Mouse (Mus musculus): ENCODE data around the gene Rasal1. TPM values are rescaled to one million over a fixed set of nuclear protein-coding genes. Genes with fewer than 3 reads are reported as not detected.
A peak's percentile ranks its signal among the peaks of the same experiment; 100 is the strongest.

Gene Rasal1
- total RNA-seq, 2 experiments from 2014 or later, result 0.59 TPM; not detected in 1

DNA sequence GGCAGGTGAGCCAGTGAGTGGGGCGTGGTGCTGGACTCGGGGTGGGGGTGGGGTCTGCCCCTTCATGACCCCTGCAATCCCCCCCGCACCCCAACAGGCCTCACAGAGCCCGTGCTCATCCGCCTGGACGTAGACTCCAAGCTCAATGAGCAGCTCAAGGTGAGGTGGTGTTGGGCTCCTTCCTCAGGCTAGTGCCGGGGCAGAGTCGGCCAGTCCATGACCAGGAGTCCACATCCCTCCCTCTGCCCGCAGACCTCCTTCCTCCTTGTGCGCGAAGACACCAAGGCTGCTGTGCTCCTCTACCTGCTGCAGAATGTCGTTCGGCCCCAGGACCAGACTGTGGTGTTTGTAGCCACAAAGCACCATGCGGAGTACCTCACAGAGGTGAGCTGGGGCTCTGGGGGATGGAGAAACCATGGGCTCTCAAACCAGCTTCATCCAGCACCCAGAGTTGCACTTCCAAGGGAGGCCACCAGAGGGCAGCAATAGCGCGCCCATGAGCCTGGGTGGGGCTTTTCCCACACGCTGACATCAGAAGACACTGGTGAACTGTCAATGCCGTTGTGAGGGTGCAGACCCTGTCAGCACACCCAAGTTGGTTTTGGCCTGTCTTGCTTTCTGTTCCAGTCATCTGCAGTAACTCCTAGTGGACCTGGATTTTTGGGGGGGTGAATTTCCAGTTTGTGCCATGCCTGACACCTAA, 28.1 kb upstream of the Rasal1 start:
- DNase-seq, result peak; percentile 81 to 90
- intact Hi-C loops (cut with DNase I), result loop anchor here (1.0 to 2.0 kb wide), 3 partner anchors 28 to 126 kb away; partner anchors contain the start of gene Rasal1

DNA sequence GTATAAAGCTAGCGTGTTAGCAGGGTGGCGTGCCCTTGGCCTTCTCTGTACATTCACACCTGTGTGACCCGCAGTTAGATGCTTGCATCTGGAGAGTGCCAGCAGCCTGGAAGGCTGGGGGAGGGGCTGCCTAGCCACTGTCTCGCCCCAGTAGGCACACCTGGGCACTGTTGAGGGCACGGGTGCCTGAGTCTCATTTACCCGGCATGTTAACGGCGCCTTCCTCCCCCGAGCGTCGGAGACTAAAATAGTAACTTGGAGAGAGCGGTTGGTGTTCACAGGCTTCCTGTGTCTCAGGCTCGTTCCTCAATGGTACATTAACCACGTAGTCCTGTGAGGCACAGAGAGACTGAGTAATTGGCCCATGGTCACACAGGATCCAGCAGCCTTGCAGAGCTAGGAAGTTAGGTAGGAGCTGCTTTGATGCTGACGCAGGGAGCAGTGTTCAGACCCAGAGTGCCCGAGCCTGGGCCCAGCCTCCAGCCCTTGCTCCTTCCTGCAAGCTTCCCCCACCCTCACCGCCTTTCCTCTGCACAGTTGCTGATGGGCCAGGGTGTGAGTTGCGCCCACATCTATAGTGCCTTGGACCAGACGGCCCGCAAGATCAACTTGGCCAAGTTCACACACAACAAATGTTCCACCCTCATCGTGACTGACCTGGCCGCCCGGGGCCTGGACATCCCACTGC, 27.4 kb upstream of the Rasal1 start:
- no peak for DNase-seq
- intact Hi-C loops (cut with DNase I), result loop anchor here (2.0 kb wide), 2 partner anchors 28 to 126 kb away; partner anchors contain the start of gene Rasal1

DNA sequence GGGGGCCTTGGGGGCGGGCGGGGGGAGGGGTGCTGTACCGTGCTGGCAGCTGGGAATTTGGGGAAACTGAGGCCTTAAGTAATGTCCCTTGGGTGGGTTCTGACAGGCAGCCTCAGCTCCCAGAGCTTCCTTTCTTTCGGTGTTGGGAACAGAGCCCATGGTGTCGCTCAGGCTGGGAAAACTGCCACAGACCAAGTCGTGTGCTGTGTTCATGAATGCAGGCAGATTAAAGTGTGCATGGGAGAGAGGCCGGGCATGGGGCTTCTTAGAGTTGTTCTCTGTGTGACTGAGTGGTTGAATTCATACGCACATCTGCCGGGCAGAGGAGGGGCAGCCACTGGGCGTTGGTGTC, 26.8 kb upstream of the Rasal1 start:
- intact Hi-C loops (cut with DNase I), result loop anchor here (2.0 kb wide), 2 partner anchors 27 to 125 kb away; partner anchors contain the start of gene Rasal1

DNA sequence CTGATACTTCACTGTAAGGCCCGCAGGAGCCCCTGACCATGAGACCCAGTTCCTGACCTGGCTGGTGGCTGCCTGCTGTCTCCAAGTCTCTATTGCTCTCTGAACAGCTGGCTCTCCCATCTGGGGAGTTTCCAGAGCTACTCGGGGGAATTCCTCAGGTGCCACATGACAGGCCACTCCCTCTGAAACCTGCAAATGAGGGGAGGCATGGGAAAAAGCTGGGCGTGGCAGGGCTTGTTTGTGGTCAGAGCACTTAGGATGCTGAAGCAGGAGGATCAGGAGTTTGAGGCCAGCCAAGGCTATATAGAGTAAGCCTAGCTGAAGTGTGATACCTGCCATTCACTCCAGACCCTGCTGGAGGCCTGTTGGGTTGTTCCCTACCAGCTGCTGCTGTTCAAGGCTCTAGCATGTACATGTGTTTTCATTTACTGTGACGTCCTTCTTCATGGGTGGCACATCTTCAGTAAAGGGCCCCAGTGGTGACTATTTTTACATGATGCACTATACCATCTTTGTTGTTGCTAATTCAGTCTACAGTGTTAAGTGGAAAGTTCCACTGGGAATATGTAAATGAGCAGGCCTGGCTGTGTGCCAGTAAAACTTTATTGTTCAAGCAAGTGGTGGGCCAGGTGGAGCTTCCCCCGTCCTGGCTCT, 26.3 kb upstream of the Rasal1 start:
- intact Hi-C loops (cut with DNase I), result no loop called here
- no peak for DNase-seq

More for the DNA sequence above, 26.8 kb upstream of the Rasal1 start:
- no peak for DNase-seq

DNA sequence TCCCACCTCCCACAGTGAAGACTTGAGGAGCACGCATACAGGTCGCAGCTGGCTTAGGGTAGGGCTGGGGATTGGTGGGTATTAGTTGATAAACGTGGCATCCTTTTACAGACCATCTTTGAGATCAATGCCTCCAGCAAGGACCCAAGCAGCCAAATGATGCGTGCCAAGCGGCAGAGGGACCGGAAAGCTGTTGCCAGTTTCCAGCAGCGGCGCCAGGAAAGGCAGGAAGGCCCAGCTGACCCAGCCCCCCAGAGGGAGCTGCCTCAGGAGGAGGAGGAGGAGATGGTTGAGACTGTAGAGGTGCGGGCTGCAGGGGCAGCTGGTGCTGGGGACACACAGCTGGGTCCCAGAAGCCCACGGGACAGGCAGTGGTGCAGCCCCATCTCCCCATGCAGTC, 24.2 kb upstream of the Rasal1 start:
- intact Hi-C loops (cut with DNase I), result no loop called here
- no peak for DNase-seq

DNA sequence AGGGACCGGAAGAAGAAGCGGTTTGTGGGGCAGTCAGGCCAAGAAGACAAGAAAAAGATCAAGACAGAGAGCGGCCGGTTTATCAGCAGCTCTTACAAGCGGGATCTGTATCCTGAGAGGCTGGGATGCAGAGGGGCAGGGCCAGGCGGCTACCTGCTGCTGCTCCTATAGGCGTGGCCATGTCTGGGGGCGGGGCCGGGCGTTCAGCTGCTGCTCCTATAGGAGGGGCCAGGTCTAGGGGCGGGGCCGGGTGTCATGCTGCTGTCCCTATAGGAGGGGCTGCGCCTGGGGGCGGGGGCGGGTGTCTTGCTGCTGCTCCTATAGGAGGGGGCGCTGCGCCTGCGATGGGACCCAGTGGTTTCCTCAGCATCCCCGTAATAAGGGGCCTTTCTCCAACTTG, 22.2 kb upstream of the Rasal1 start:
- intact Hi-C loops (cut with DNase I), result no loop called here
- DNase-seq, result no peak

DNA sequence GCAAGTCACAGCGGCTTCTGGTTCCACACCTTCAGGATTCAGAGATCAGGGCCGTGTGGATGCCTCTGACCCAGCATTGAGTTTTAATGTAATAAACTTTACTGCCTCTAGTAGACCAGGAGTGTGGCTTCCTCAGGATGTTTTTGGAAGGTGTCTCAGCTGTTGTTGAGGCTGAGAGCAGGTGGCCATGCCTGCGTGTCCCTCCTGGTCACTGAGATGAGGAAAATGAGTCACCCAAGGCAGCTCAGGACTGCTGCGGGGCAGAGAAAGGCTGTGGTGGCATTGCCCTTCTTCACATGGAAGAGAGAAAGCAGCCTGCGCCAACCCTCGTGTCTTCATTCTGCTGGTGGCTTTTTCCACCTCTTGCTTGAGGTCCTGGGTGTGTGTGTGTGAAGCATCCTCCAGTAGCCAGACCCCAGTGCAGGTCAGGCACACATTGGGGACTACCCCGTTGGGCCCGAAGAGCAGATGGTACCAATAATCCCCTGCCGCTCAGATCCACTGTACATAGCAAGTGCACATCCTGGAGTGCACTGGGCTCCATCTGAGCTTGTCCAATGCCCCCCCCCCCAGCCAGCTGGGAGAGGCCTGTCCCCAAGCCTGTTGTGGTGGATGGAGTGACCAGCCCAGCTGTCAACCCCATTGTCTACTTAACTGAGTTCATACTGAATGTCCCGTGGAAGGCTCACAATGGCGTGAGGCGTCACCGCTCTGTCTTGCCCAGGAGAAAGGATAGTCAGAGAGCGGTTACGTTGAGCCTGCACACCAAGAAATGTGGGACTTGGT, 20.9 kb upstream of the Rasal1 start:
- intact Hi-C loops (cut with DNase I), result no loop called here
- no peak for DNase-seq

DNA sequence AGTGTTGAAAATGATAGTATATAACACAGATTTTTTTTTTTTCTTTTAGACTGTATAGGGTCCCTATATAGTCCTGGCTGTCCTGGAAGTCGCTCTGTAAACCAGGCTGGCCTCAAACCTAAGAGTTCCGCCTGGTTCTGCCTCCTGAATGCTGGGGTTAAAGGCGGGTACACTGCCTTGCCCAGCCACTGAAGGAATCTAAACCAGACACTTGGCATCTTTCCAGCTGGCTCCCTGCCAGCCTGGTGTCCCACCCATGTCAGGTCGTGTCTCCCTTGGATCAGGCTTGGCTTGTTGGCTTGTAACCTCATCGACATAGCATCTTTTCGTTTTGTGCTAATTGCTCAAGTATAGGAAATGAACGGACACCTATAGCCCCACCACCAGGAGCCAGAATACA, 20.0 kb upstream of the Rasal1 start:
- intact Hi-C loops (cut with DNase I), result no loop called here
- DNase-seq, result no peak

DNA sequence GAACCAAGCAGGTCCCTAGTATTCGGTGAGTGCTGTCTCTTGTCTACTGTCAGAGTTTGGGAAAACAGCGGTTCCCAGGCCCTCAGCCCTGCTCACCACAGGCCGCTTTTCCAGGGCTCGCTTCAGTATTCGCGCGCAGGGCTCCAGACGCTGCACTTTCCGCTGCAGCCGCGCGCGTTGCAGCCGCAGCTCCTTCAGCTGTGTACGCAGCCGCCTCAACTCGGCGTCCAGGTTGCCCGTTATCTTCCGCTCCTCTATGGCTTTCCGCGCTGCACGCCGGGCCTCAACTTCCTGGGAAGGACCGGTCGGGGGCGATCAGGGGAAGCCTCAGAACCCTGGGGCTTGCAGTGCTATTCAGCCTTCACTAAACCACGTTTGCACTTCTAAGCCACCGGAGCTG, 17.5 kb upstream of the Rasal1 start:
- intact Hi-C loops (cut with DNase I), result no loop called here
- no peak for DNase-seq

DNA sequence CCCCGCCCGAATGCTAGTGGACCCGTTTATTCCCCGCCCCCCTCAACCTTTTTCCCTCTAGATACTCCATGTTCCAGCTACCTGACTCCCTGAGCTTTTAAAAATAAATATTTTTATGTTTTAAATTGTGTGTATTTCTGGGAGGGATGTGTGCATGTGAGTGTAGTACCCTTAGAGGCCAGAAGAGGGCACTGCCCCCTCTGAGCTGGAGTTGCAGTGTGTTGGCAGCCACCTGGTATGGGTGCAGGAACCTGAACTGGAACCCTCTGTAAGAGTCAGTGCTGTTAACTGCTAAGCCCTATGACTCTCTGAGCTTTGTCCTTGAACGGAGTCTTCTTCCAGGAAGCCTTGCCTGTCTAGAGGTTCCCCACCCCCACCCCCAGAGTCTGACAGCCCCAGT, 16.7 kb upstream of the Rasal1 start:
- intact Hi-C loops (cut with DNase I), result no loop called here

DNA sequence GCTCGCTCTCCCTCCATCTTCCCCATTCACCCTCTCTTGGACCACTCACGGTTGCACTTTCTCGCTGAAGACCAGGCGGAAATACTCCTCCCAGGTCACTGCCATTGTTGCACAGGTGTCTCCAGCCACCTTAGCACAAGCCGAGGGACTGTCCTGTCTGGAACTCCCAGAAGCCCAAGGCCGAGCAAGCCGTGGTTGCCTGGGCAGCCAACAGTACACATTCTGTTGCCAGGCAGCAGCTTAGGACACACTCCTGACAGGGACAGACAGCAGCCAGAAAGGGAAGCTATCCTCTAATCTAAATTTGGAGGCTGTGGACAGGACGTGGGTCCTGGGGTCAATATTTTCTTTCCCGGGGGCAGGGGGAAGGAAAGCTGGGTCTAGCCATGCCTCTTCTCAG, 14.5 kb upstream of the Rasal1 start, which contains the start of gene Cfap73:
Cfap73 (minus strand) TSS at position 105 of the 400 bp plus-strand sequence.
- intact Hi-C loops (cut with DNase I), result no loop called here
- DNase-seq, result no peak

More for the DNA sequence above, 16.7 kb upstream of the Rasal1 start:
- DNase-seq, result no peak

DNA sequence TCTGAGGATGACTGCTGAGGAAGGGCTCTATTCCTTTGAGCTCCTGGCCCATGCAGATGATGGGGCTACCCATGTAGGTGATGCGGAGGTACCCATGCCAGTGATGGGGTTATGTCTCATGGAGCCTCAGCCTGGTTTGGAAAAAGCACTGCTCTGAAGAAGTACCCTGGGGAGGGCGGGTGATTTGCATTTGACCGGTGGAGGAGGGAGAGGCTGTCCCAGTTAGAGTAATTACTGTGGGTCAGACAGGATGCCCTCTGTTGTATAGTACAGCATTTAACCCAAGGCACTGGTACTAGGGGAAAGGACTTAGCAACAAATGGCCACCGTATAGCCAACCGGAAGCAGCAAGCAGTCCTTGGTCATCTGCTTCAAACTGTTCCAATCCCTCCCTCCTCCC, 13.8 kb upstream of the Rasal1 start:
- intact Hi-C loops (cut with DNase I), result no loop called here
- DNase-seq, result no peak

DNA sequence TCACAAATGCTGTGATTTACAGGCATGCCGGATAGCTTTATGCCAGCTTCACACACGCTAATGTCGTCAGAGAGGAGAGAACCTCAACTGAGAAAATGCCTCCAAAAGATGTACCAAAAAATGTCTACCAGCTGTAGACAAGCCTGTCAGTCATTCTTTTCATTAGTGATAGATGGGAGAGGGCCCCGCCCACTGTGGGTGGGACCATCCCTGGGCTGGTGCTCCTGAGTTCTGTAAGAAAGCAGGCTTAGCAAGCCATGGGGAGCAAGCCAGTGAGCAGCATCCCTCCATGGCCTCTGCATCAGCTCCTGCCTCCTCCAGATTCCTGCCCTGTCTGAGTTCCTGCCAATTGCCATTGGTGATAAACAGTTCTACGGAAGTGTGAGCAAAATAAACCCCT, 13.0 kb upstream of the Rasal1 start:
- DNase-seq, result no peak
- intact Hi-C loops (cut with DNase I), result no loop called here

DNA sequence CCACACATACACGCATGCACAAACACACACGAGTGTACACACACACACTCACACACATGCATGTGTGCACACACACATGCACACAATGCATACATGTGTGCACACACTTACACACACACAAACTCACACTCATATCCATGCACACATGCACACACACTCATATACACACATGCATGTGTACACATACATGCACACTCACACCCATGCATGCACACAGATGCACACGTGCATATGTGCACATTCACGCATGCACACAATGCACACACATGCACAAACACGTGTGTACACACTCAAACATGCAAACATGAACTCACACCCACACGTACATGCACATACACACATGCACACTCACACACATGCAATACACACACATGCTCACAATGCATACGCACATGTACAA, 8.5 kb upstream of the Rasal1 start:
- no peak for DNase-seq
- intact Hi-C loops (cut with DNase I), result no loop called here

DNA sequence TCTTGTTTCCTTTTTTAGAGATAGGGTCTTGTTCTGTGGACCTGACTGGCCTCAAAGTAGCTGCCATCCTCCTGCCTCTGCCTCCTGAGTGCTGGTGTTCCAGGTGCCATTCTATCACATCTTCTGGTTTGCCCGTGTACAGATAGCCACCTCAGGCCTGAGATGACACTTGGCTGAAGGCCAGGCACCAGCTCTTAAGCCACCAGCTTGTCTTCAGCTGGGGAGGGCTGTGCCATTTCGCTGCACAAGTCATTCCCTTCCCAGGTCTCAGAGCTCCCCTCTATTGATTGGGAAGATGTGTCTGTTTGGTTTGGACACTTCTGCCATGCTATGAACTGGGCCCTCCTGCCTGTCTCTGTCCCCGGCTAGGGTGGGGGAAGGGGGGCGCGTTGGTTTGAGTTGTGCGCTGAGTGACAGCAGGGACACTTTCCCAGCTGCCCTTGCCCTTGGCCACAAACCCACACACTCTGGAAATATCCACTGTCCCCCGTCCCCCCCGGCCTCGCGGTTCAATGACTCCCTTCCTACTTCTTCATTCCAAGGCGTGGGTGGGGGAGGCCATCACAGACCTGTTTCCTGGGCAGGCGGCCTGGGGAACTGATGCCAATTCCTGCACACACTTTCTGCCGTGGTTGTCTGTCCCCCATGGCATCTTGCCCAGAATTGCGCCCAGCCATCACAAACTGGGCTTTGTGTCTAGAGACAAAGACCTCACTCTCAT, 5.1 kb upstream of the Rasal1 start:
- intact Hi-C loops (cut with DNase I), result no loop called here
- DNase-seq, result no peak

DNA sequence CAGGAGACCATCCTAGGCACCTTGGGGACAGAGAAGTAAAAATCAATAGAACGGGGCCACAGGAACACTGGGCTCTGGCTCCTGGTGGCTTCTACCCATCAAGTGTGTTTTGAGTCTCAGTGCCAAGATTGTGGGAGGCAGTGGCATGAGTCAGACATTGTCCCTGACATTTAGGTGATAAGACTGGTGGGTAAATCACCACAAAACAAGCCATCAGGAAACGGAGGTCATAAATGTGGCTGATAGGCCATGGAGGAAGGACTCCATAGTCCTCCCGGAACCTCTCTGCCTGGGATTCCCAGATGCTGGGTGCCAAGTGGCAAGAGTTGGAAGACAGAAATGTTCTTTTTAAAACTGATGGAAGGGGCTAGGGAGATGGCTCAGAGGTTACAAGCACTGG, 4.4 kb upstream of the Rasal1 start:
- DNase-seq, result no peak
- intact Hi-C loops (cut with DNase I), result no loop called here

DNA sequence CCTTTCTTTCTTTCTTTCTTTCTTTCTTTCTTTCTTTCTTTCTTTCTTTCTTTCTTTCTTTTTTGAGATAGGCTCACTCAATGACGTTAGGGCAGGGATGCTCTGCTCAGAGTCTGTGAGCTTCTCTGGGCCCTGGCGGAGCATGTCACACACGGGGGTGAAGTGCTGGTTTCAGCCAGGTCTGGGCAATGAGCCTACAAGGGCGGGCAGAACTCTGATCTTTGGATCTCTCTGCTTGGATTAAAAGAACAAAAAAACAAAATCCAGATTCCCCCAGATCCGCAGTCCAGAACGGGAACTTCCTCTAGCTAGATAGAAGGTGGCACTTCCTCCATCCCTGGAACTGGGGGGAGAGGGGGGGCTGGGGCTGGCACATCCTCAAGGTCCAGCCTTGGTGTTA, 2.8 kb upstream of the Rasal1 start:
- intact Hi-C loops (cut with DNase I), result no loop called here
- no peak for DNase-seq

DNA sequence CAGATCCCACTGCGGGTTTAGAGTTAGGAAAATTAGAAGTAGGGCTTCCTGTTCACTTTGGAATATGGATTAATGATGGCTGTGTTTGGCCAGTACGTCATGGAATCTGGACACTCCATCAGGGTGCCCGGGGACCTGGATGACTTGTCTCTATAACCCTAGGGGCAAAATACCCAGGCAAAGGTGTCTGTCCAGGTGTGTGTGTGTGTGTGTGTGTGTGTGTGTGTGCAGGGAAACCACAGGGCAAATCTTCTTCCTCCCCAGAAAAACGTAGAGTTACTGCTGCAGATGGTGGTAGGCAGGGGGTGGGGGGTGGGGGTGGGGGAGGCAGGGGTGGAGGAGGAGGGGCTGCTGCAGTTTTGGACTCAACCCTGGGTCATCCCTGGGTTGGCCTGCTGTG, 1.3 kb upstream of the Rasal1 start:
- no peak for DNase-seq
- intact Hi-C loops (cut with DNase I), result no loop called here

DNA sequence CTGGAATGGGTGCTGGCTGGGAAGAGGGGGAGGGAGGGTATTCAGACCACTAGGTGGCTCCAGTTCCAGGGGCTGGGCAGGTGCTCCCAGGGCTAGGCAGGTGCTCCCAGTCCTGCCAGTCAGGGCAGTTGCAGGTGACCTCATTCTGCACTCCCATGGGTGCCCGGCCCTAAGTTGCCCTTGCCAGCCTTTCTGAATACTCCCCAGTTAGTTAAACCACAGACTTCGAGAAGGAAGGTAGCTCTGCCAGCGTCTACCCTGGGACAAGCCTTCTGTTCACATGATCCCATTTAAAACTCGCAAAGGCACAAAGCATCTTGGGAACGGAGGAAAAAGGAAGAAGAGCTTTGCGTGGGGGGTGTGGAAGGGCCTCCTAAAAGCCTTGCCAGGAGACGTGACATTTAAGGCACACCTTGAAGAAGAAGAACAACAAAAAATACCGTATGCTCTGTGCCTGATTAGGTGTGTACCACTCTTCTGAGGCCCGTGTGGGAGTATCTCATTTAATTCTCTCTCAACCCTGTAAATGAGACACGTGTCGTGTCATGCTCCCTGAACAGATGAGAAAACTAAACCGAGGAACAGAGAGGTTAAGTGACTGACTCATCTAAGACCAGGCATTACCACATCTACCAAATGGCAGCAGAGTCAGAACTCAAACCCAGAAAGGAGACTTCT, 659 bp upstream of the Rasal1 start:
- intact Hi-C loops (cut with DNase I), result loop anchor here (2.0 kb wide), 1 partner anchor 27 kb away; no protein-coding TSS in a partner anchor
- no peak for DNase-seq
